Mouse (Mus musculus) spleen, adult 2 months (tissue): Measurements from ENCODE around the gene Ripor1.

ENCODE experiments used
- CTCF ChIP-seq: fragments of 200-500 bp; IDR thresholded peaks from 2 replicates; pipeline ENCODE4 v1.5.1; 2011; ENCODE audit warnings: mild to moderate bottlenecking, inconsistent platforms; ENCODE audit not compliant: insufficient read depth, insufficient read length, insufficient replicate concordance; ENCODE audit errors: extremely low read depth
- POLR2A ChIP-seq: fragments of 200-500 bp; IDR thresholded peaks from 2 replicates; pipeline ENCODE4 v1.6.1; 2011; ENCODE audit warnings: low read depth, low read length, inconsistent platforms

DNA sequence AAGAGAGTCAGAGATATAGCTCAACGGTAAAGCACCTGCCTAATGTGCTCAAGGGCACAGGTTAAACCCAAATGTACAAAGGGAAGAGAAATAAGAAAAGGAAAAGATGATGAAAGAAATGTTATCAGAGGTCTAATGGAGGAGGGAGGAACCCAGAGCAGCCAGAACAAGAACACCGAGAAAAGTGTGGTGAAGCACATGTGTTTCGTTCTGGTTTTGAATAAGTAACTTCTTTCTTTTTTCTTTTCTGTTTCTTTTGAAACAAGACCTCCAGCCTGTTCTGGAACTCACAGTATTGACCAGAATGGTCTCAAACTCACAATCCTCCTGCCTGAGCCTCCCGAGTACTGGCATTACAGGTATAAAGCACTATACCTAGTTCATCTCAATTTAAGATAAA lies 24.3 kb downstream of the Ripor1 start:
- no peak for TF ChIP-seq CTCF
- TF ChIP-seq POLR2A, result no peak
